Comparison of ENCODE assay signal across 11 mouse cellular contexts in genomic region chr1:90651781-90652180, GRCm38 (mm10). TPM values are rescaled to one million over a fixed set of nuclear protein-coding genes. Genes with fewer than 3 reads are reported as not detected.
DNase-seq lines count a peak whose midpoint lies in the region; ATAC-seq lines count a peak whose summit lies in the region.
"Had no signal": no experiment of that assay in that cellular context is flagged by ENCODE, and none has a peak within 500 bp of the region (broad histone marks: within the 10 kb centered on the region; RNA-seq: fewer than 3 reads in every experiment).

No protein-coding gene starts in this region.

- H3K27me3 ChIP-seq in lung, embryonic 15.5 days: no peaks in the 10 kb centered on the region
- no peaks in the 10 kb centered on the region for H3K27me3 ChIP-seq in heart, embryonic 11.5 days (ENCODE audit: control insufficient read depth, insufficient read depth, low read length)
- no peaks in the 10 kb centered on the region for H3K27me3 ChIP-seq in stomach, embryonic 14.5 days (ENCODE audit: control insufficient read depth, insufficient read depth, low read length)
- H3K27me3 ChIP-seq: midbrain, embryonic 12.5 days had no signal

- no peaks in the 10 kb centered on the region for H3K9me3 ChIP-seq in lung, embryonic 15.5 days
- no peaks in the 10 kb centered on the region for H3K9me3 ChIP-seq in heart, embryonic 11.5 days (replicated peaks; ENCODE audit: control insufficient read depth, low read length)
- H3K9me3 ChIP-seq in stomach, embryonic 14.5 days (ENCODE audit: control insufficient read depth, low read depth, low read length): no peaks in the 10 kb centered on the region
- H3K9me3 ChIP-seq: midbrain, embryonic 12.5 days had no signal

- H3K9ac ChIP-seq in lung, embryonic 15.5 days: no peak overlapping the region
- H3K9ac ChIP-seq in heart, embryonic 11.5 days (ENCODE audit: low read depth, low read length): no peak overlapping the region
- H3K9ac ChIP-seq in stomach, embryonic 14.5 days (replicated peaks; ENCODE audit: low read depth, low read length): no peak overlapping the region
- H3K9ac ChIP-seq: midbrain, embryonic 12.5 days had no signal

- H3K4me3 ChIP-seq in lung, embryonic 15.5 days: no peak overlapping the region
- H3K4me3 ChIP-seq in heart, embryonic 11.5 days (ENCODE audit: low read depth, low read length): no peak overlapping the region
- H3K4me3 ChIP-seq in stomach, embryonic 14.5 days (ENCODE audit: low read depth, low read length): no peak overlapping the region
- H3K4me3 ChIP-seq: midbrain, embryonic 12.5 days had no signal

- peak overlapping the region; percentile 92 for H3K27ac ChIP-seq in lung, embryonic 15.5 days
- H3K27ac ChIP-seq in heart, embryonic 11.5 days (ENCODE audit: low read depth, low read length): peak overlapping the region; percentile 84
- H3K27ac ChIP-seq in stomach, embryonic 14.5 days (ENCODE audit: low read length): peak overlapping the region; percentile 94
- H3K27ac ChIP-seq: midbrain, embryonic 12.5 days had no signal

- peaks cover 30% of the 10 kb centered on the region for H3K4me1 ChIP-seq in lung, embryonic 15.5 days
- peaks cover 13% of the 10 kb centered on the region for H3K4me1 ChIP-seq in heart, embryonic 11.5 days (ENCODE audit: control insufficient read depth, insufficient read depth, low read length)
- H3K4me1 ChIP-seq in stomach, embryonic 14.5 days (ENCODE audit: control insufficient read depth, insufficient read depth, low read length): peaks cover 25% of the 10 kb centered on the region

- H3K36me3 ChIP-seq in lung, embryonic 15.5 days: no peaks in the 10 kb centered on the region
- no peaks in the 10 kb centered on the region for H3K36me3 ChIP-seq in heart, embryonic 11.5 days (ENCODE audit: control insufficient read depth, insufficient read depth, low read length)
- no peaks in the 10 kb centered on the region for H3K36me3 ChIP-seq in stomach, embryonic 14.5 days (ENCODE audit: control insufficient read depth, insufficient read depth, low read length)
- H3K36me3 ChIP-seq: midbrain, embryonic 12.5 days had no signal

- H3K4me2 ChIP-seq in lung, embryonic 15.5 days: no peak overlapping the region
- no peak overlapping the region for H3K4me2 ChIP-seq in heart, embryonic 11.5 days
- no peak overlapping the region for H3K4me2 ChIP-seq in stomach, embryonic 14.5 days (replicated peaks; ENCODE audit: low read depth, low read length)
- H3K4me2 ChIP-seq: midbrain, embryonic 12.5 days had no signal

- DNase-seq in heart, adult 18-20 months: peak; percentile 39 to 42
- no peak for DNase-seq in heart, adult 8-10 months (ENCODE audit: low spot score)
- no peak for DNase-seq in lung, postnatal 14 days
- DNase-seq in embryo, embryonic 9.5 days (ENCODE audit: extremely low spot score): no peak
- DNase-seq: thymus, postnatal 25 days had no signal

- no peak for ATAC-seq in lung, embryonic 15.5 days (ENCODE audit: borderline replicate concordance, extremely low read depth, low FRiP score, low TSS enrichment)
- ATAC-seq in heart, embryonic 11.5 days (replicated peaks; ENCODE audit: insufficient number of reproducible peaks, low FRiP score, low TSS enrichment): no peak
- no peak for ATAC-seq in stomach, embryonic 14.5 days (ENCODE audit: insufficient number of reproducible peaks, insufficient read depth, low FRiP score, low read depth)
- no peak for ATAC-seq in megakaryocyte-erythroid progenitor cell, adult 5-6 weeks (replicated peaks; ENCODE audit: low FRiP score, low TSS enrichment, poor library complexity, severe bottlenecking)
- ATAC-seq: inflammation-experienced regulatory T-cells, adult 6 months had no signal

RNA-seq across cellular contexts. Expression of gene Cops8, which starts 49.0 kb away (rescaled TPM):
- 10 to 100 TPM; 92.6 to 98.4 TPM for total RNA-seq in heart, adult 18-20 months (2021)
- total RNA-seq in heart, adult 8-10 months (2022): 100 to 1,000 TPM in 3 of 4 experiments, 10 to 100 TPM in 1; 94.8 to 119 (median 109) TPM
- polyA plus RNA-seq in lung, embryonic 15.5 days (2015; fragmentation: Nextera tagmentation; extraction: Ambion mirVana): 160 and 171 TPM in 2 replicates
- 136 and 141 TPM in 2 replicates for polyA plus RNA-seq in heart, embryonic 11.5 days (2014; fragmentation: Nextera tagmentation; extraction: Ambion mirVana)
- 147 and 165 TPM in 2 replicates for polyA plus RNA-seq in stomach, embryonic 14.5 days (2014; fragmentation: Nextera tagmentation; extraction: Ambion mirVana)
- 58.4 and 67.9 TPM in 2 replicates for total RNA-seq in megakaryocyte-erythroid progenitor cell, adult 5-6 weeks (2014; fragmentation: Nextera tagmentation)
- total RNA-seq in megakaryocyte-erythroid progenitor cell, adult 5-6 weeks (2017): 58.1 and 86.6 TPM in 2 replicates

Comparison
In these comparisons a context has a peak if more than half of its experiments do, and no peak if none do; other contexts are left out.
1. DNase-seq: peak in heart, adult 18-20 months (2 of 2); none in heart, adult 8-10 months (single experiment), lung, postnatal 14 days (single experiment) and embryo, embryonic 9.5 days (single experiment).
2. Peak in every context shown above with its lines, with median percentiles within 50 percentile points of each other: H3K27ac ChIP-seq.